Mouse (Mus musculus) midbrain, embryonic 16.5 days (tissue): ENCODE data around the gene Sirt2. TPM values are rescaled to one million over a fixed set of nuclear protein-coding genes. Genes with fewer than 3 reads are reported as not detected.

Source experiments
- ATAC-seq: fragments of 200-750 bp; cut with Nextera tagmentation; 2 replicates; pipeline ENCODE4 v1.8.0; 2017; ENCODE audit warnings: moderate TSS enrichment
- H3K27ac ChIP-seq: fragments of 300-500 bp; sonication (generic); 2 replicates; pipeline ENCODE4 v1.5.1; 2014; ENCODE audit warnings: mild to moderate bottlenecking, low read length, mixed read lengths
- H3K27me3 ChIP-seq: fragments of 300-500 bp; sonication (generic); 2 replicates; pipeline ENCODE4 v1.6.1; 2014; ENCODE audit warnings: low read depth, low read length, mixed read lengths; ENCODE audit not compliant: control insufficient read depth, insufficient read depth
- H3K36me3 ChIP-seq: fragments of 300-500 bp; sonication (generic); 2 replicates; pipeline ENCODE4 v1.6.1; 2014; ENCODE audit warnings: mild to moderate bottlenecking, low read length, moderate library complexity, mixed read lengths; ENCODE audit not compliant: control insufficient read depth, insufficient read depth
- H3K4me1 ChIP-seq: fragments of 300-500 bp; sonication (generic); 2 replicates; pipeline ENCODE4 v1.6.1; 2014; ENCODE audit warnings: mild to moderate bottlenecking, low read length, mixed read lengths; ENCODE audit not compliant: control insufficient read depth, insufficient read depth
- H3K4me2 ChIP-seq: fragments of 300-500 bp; sonication (generic); 2 replicates; pipeline ENCODE4 v1.6.1; 2014; ENCODE audit warnings: mild to moderate bottlenecking, low read length, mixed read lengths
- H3K4me3 ChIP-seq: fragments of 300-500 bp; sonication (generic); 2 replicates; pipeline ENCODE4 v1.5.1; 2014; ENCODE audit warnings: low read depth, mild to moderate bottlenecking, low read length, moderate library complexity, mixed read lengths
- H3K9ac ChIP-seq: fragments of 300-500 bp; sonication (generic); 2 replicates; pipeline ENCODE4 v1.6.1; 2014; ENCODE audit warnings: low read depth, low read length, mixed read lengths
- H3K9me3 ChIP-seq: fragments of 300-500 bp; sonication (generic); replicated peaks from 2 replicates; pipeline ENCODE4 v1.6.1; 2014; ENCODE audit warnings: mild to moderate bottlenecking, low read length, mixed read lengths; ENCODE audit not compliant: control insufficient read depth, poor library complexity, severe bottlenecking
- WGBS: fragments of 180-500 bp; shearing (Covaris S2); extraction: QIAGEN DNeasy Blood & Tissue Kit; methylation state at CpG from one replicate; pipeline ENCODE4 v1.1.7; 2014; 5-methylcytosine and 5-hydroxymethylcytosine counted together
- polyA plus RNA-seq: library from polyadenylated mRNA; unstranded; fragments of >200 nt; fragmentation: Nextera tagmentation; extraction: Ambion mirVana; gene quantifications from 2 replicates; pipeline ENCODE4 v1.2.1, GENCODE M21; 2015

Gene Sirt2
- polyA plus RNA-seq, 1 experiment from 2014 or later, result 117 TPM

DNA sequence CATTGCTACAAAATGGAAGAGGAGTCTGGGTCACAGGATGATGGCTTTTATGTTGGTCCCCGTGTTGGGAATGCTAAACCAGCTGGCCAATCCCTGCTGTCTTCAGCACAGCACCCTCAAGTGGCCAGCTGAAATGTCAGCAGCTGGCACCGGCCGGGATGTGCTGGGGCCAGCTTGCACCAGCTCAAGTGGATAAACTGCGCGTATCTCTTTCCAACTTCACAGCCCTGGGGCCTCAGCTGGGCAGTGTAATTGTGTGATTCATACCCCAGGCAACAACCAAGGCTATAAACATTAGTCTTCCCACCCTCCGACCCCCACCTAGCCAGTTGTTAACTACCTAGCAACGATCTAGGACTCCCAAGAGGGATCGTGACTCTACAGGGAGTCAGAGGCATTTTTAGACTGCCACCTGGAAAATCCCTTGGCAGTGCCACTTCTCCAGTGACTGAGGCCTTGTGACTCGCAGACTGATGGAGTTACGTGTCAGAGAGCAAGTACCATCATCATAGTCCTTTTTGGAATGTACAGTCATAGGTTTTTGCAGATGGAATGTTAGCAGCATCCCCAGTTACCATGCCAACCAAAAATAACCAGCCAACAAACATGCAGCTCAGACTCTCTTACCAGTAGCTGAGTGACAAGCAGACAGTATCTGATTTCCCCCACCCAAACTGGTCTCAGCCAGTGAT is 38.7 kb upstream of the Sirt2 start:
- 52% methylated on average over 10 of the region's 10 CpGs for WGBS
- Histone ChIP-seq H3K4me2 (no peak overlapping the region), H3K4me1 (peaks cover 3% of the 10 kb centered on the region), H3K36me3 (no peaks in the 10 kb centered on the region), H3K9ac (no peak overlapping the region), H3K4me3 (no peak overlapping the region), H3K9me3 (no peaks in the 10 kb centered on the region), H3K27ac (no peak overlapping the region), H3K27me3 (no peaks in the 10 kb centered on the region)
- ATAC-seq, result peak; percentile 34; the same call in 1 of the 2 replicates

DNA sequence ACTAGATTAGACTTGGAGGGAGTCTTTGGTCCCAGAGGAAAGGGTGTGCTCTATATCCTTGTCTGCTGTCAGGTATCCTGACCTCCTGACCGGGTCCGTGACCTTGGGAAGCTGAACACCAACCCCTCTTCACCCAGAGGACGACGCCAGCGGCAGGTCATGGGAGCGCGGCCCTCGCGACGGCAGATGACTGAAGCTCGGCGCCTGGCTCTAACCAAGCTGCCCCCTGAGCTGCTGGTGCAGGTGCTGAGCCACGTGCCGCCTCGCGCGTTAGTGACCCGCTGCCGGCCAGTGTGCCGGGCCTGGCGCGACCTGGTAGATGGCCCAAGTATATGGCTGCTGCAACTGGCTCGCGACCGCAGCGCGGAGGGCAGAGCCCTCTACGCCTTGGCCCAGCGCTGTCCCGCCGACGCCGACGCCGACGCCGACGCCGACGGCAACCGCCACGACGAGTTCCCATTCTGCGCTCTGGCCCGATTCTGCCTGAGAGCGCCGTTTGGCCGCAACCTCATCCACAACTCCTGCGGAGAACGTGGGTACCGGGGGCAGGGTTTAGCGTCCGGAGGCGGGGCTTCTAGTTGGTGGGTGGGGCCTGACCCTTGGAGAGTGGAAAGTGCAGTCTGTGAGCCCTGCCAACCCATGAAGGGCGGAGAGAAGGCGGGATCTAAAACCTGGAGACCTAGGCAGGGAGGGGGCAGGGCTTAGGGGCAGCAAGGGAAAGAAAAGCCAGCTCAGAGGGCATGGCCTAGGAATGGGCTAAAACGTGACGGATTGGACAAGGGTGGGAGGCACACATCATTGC is 34.0 kb upstream of the Sirt2 start:
- Histone ChIP-seq H3K9ac (peak overlapping the region; percentile 42), H3K4me2 (peak overlapping the region; percentile 67), H3K36me3 (peaks cover 8% of the 10 kb centered on the region; the same call in 1 of the 2 replicates), H3K4me3 (peak overlapping the region; percentile 41), H3K27me3 (no peaks in the 10 kb centered on the region), H3K9me3 (no peaks in the 10 kb centered on the region), H3K4me1 (no peaks in the 10 kb centered on the region; the same call in 1 of the 2 replicates), H3K27ac (no peak overlapping the region)
- WGBS, result 3% methylated on average over 58 of the region's 58 CpGs
- ATAC-seq, result peak; percentile 82

DNA sequence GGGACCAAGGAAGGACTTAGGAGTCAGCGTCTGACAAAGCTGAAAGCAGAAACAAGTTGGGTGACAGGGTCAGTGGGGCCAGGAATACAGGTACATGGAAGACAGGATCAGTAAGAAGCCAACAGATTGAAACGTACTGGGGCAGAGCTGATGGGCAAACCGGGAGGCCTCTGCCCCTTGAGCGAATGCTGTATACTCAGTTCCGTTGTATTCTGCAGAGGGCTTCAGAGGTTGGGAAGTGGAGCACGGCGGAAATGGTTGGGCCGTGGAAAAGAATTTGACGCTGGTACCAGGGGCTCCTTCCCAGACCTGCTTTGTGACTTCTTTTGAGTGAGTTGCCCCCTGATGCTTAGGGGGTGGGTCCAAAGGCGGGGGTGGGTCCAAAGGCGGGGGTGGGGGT is 33.3 kb upstream of the Sirt2 start:
- no peaks in the 10 kb centered on the region for H3K9me3 ChIP-seq
- H3K27me3 ChIP-seq, result no peaks in the 10 kb centered on the region
- 6% methylated on average over 11 of the region's 11 CpGs for WGBS
- H3K4me2 ChIP-seq, result peak overlapping the region; percentile 67
- H3K4me1 ChIP-seq, result no peaks in the 10 kb centered on the region; the same call in 1 of the 2 replicates
- ATAC-seq, result no peak
- H3K36me3 ChIP-seq, result peaks cover 11% of the 10 kb centered on the region; the same call in 1 of the 2 replicates
- peak overlapping the region; percentile 41 for H3K4me3 ChIP-seq
- H3K27ac ChIP-seq, result no peak overlapping the region
- peak overlapping the region; percentile 42 for H3K9ac ChIP-seq

DNA sequence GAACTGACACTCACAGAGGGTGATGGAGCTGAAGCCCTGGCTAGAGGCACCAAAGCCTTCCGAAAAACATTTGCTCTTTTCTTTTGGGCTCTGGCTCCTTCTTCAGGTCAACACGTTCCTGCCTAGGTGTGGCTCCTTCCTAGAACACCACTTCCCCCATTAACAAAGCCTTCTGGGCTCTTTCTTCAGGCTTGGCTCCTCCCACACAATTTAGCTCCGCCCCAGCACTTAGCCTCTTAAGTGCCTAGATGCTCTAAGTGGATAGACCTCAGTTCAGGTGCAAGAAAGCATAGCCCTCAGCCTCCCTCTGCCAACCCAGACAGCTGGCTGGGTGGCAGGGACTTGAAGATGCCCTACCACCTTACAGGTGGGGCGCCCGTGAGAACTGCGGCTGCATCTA is 30.8 kb upstream of the Sirt2 start:
- peaks cover under 1% of the 10 kb centered on the region for H3K4me1 ChIP-seq
- 81% methylated on average over 6 of the region's 6 CpGs for WGBS

DNA sequence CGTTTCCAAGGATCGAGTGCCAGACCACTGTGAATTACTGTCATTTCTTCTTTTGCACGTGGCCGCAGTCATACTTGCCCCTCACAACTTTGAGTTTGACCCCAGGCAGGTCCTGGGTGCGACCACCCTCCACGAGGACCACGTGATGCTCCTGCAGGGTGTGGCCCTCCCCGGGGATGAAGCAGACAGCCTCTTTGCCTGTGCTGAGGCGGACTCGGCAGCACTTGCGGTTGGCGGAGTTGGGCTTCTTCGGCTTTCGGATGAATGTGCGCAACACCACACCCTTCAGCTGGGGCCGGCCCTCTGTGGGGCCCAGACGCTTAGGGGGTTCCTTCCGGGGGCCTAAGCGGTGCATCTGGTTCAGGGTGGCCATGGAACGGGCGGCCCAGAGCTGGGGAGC is 26.7 kb upstream of the Sirt2 start:
- Histone ChIP-seq H3K9ac (no peak overlapping the region), H3K4me1 (peaks cover 7% of the 10 kb centered on the region), H3K27ac (no peak overlapping the region), H3K36me3 (peaks cover 11% of the 10 kb centered on the region; the same call in 1 of the 2 replicates), H3K9me3 (no peaks in the 10 kb centered on the region), H3K4me2 (no peak overlapping the region), H3K27me3 (no peaks in the 10 kb centered on the region), H3K4me3 (no peak overlapping the region)
- no peak for ATAC-seq
- WGBS, result 95% methylated on average over 21 of the region's 21 CpGs

More for the DNA sequence above, 30.8 kb upstream of the Sirt2 start:
- Histone ChIP-seq H3K27me3 (no peaks in the 10 kb centered on the region), H3K9me3 (no peaks in the 10 kb centered on the region), H3K36me3 (peaks cover 11% of the 10 kb centered on the region; the same call in 1 of the 2 replicates), H3K9ac (no peak overlapping the region), H3K4me2 (no peak overlapping the region), H3K4me3 (no peak overlapping the region), H3K27ac (no peak overlapping the region)
- ATAC-seq, result no peak

DNA sequence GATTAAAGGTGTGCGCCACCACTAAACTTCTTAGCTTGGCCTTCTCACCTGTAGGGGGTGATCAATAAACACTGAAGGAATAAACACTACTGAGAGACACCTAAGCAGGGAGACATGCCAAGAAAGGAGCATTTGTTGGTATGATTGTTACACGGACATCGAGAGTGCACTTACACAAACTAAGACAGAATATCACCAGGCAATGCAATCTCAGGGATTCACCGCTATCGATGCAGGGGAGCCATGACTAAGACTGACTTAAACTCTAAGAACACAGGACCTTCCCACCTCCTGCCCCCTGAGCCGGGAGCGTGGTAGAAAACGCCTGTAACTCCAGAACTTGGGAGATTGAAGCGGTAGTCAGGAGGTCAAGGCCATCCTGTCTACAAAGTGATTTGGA is 25.6 kb upstream of the Sirt2 start:
- ATAC-seq, result no peak
- Histone ChIP-seq H3K4me3 (peak overlapping the region; percentile 66), H3K36me3 (peaks cover 11% of the 10 kb centered on the region; the same call in 1 of the 2 replicates), H3K9ac (peak overlapping the region; percentile 61), H3K4me1 (peaks cover 7% of the 10 kb centered on the region), H3K27me3 (no peaks in the 10 kb centered on the region), H3K4me2 (peak overlapping the region; percentile 72), H3K9me3 (no peaks in the 10 kb centered on the region), H3K27ac (peak overlapping the region; percentile 48)
- WGBS, result 40% methylated on average over 9 of the region's 9 CpGs

DNA sequence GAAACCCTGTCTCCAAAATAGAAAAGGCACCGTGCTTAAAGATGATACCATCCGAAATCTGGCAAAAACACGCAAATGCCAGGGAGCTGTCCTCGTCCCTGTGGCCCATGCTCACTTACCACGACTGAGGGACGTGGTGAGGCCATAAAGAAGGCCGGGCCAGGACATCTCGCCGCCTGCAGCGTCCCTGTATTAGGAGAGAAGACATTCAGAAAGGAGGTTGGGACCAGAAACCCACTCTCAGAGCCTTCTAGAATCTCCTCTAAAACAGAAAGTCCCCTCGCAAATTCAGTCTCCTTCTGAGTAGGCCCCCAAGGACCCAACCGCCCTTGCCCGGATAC is 25.2 kb upstream of the Sirt2 start:
- H3K27me3 ChIP-seq, result no peaks in the 10 kb centered on the region
- ATAC-seq, result peak; percentile 26; the same call in 1 of the 2 replicates
- H3K36me3 ChIP-seq, result peaks cover 11% of the 10 kb centered on the region; the same call in 1 of the 2 replicates
- peak overlapping the region; percentile 61 for H3K9ac ChIP-seq
- H3K4me3 ChIP-seq, result peak overlapping the region; percentile 66
- H3K4me1 ChIP-seq, result peaks cover 7% of the 10 kb centered on the region
- no peaks in the 10 kb centered on the region for H3K9me3 ChIP-seq
- 2% methylated on average over 13 of the region's 13 CpGs for WGBS
- peak overlapping the region; percentile 48 for H3K27ac ChIP-seq
- peak overlapping the region; percentile 72 for H3K4me2 ChIP-seq

DNA sequence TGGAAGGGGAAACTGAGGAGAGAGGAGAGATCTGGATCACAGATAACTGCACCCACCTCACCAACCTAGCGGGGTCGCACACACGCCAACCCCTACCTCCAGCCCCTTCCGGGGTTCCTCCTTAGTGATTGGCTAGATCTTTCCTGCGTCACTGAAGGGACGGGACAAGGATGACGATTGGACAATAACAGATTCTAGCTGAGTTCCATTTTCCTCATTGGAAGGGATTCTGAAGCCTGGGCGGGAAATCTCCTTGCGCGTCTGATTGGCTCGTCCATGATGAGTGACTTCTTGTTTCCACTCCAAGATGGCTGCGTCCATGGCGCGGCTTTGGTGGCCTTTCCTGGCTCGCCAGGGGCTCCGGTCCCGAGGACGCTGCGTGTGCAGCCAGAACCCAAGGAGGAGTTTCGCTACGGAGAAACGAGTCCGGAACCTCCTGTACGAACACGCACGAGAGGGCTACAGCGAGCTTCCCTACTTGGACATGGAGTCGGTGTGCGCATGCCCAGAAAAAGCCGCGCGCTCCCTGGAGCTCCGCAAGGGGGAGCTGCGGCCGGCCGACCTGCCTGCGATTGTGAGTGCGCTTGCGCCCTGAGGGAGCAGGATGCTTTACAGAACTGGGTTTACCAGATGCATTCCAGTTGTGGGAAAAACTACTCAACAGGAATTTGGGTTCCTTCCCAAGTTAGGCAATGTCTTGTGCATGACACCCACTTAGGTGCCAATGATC is 24.7 kb upstream of the Sirt2 start, which contains the start of the genes Mrps12 and Sars2:
Gene Mrps12, minus strand, starts transcription at position 112 of the 730 bp plus-strand sequence.
Gene Sars2, plus strand, starts transcription at position 284 of the 730 bp plus-strand sequence.
- Histone ChIP-seq H3K9ac (peak within 1 kb of the TSS; percentile 69), H3K4me3 (peak within 1 kb of the TSS; percentile 66), H3K4me1 (peaks cover 7% of the 10 kb centered on the region), H3K36me3 (peaks cover 9% of the 10 kb centered on the region; the same call in 1 of the 2 replicates), H3K27ac (peak within 1 kb of the TSS; percentile 91), H3K9me3 (no peaks in the 10 kb centered on the region), H3K27me3 (no peaks in the 10 kb centered on the region), H3K4me2 (peak within 1 kb of the TSS; percentile 72)
- peak; percentile 99 for ATAC-seq
- under 1% methylated on average over 39 of the region's 39 CpGs for WGBS
